Mouse (Mus musculus) MEL (cell line): ENCODE measurements at regions not wholly inside any gene's neighbourhood (a gene's known extent, or its start where the extent isn't known, plus 50 kb on each side); places are given as distances from the start of the nearest gene placed in this dataset.

Source experiments
- DNase-seq: peaks from one replicate; pipeline ENCODE4 v3.0.0; 2011; ENCODE audit warnings: low read depth, low spot score
- H3K27ac ChIP-seq: 2 replicates; pipeline ENCODE4 v1.5.1; 2012; ENCODE audit warnings: low read depth, mild to moderate bottlenecking, control low read depth, low read length, moderate library complexity; ENCODE audit not compliant: control insufficient read depth
- H3K27me3 ChIP-seq, 2 experiments: fragments of 150-350 bp in 1 of 2; sonication (generic) in 1 of 2; 2 replicates each; pipeline ENCODE4 v1.6.1; 2012; ENCODE audit warnings: low read length in 2 of 2, mild to moderate bottlenecking in 2 of 2, improper control_type of control experiment in 1 of 2, moderate library complexity in 1 of 2; ENCODE audit not compliant: insufficient read depth in 2 of 2, control insufficient read depth in 1 of 2
- H3K36me3 ChIP-seq, 2 experiments: 2 replicates each; pipeline ENCODE4 v1.6.1; 2012 to 2014; ENCODE audit warnings: low read length in 2 of 2, improper control_type of control experiment in 1 of 2, inconsistent platforms in 1 of 2, mild to moderate bottlenecking in 1 of 2; ENCODE audit not compliant: insufficient read depth in 2 of 2, control insufficient read depth in 1 of 2
- H3K4me1 ChIP-seq, 2 experiments: fragments of 150-350 bp in 1 of 2; sonication (generic) in 1 of 2; 2 replicates each; pipeline ENCODE4 v1.6.1; 2012; ENCODE audit warnings: low read length in 2 of 2, improper control_type of control experiment in 1 of 2, mild to moderate bottlenecking in 1 of 2; ENCODE audit not compliant: insufficient read depth in 2 of 2, control insufficient read depth in 1 of 2
- H3K4me3 ChIP-seq, 2 experiments: fragments of 150-350 bp in 1 of 2; sonication (generic) in 1 of 2; 2 replicates each; pipeline ENCODE4 v1.5.1; 2012; ENCODE audit warnings: low read depth in 2 of 2, low read length in 2 of 2, mild to moderate bottlenecking in 2 of 2, moderate library complexity in 2 of 2, control low read depth in 1 of 2, improper control_type of control experiment in 1 of 2; ENCODE audit not compliant: control insufficient read depth in 1 of 2, insufficient read depth in 1 of 2
- H3K79me2 ChIP-seq: 2 replicates; pipeline ENCODE4 v1.6.1; 2012; ENCODE audit warnings: mild to moderate bottlenecking, low read length, moderate library complexity; ENCODE audit not compliant: control insufficient read depth, poor library complexity, insufficient read depth
- H3K9ac ChIP-seq: 2 replicates; pipeline ENCODE4 v1.6.1; 2012; ENCODE audit warnings: low read depth, mild to moderate bottlenecking, control low read depth, low read length, moderate library complexity; ENCODE audit not compliant: control insufficient read depth, poor library complexity, severe bottlenecking
- H3K9me3 ChIP-seq: fragments of 150-350 bp; sonication (generic); replicated peaks from 2 replicates; pipeline ENCODE4 v1.6.1; 2012; ENCODE audit warnings: mild to moderate bottlenecking, low read length, improper control_type of control experiment, moderate library complexity; ENCODE audit not compliant: insufficient read depth
- BHLHE40 ChIP-seq: IDR thresholded peaks from 2 replicates; pipeline ENCODE4 v1.6.1; 2012; ENCODE audit warnings: low read depth, mild to moderate bottlenecking, inconsistent platforms, low read length, improper control_type of control experiment, borderline replicate concordance
- ELF1 ChIP-seq: IDR thresholded peaks from 2 replicates; pipeline ENCODE4 v1.6.1; 2014; ENCODE audit warnings: low read depth, mild to moderate bottlenecking, inconsistent platforms, low read length, improper control_type of control experiment, moderate library complexity
- ETS1 ChIP-seq: IDR thresholded peaks from 2 replicates; pipeline ENCODE4 v1.6.1; 2012; ENCODE audit warnings: low read depth, mild to moderate bottlenecking, inconsistent platforms, low read length, improper control_type of control experiment, moderate library complexity
- GABPA ChIP-seq: IDR thresholded peaks from 2 replicates; pipeline ENCODE4 v1.6.1; 2012; ENCODE audit warnings: low read depth, mild to moderate bottlenecking, inconsistent platforms, low read length, improper control_type of control experiment, moderate library complexity
- HCFC1 ChIP-seq: IDR thresholded peaks from 2 replicates; pipeline ENCODE4 v1.6.1; 2012; ENCODE audit warnings: low read depth, mild to moderate bottlenecking, inconsistent platforms, low read length, improper control_type of control experiment, moderate library complexity
- MAFK ChIP-seq: IDR thresholded peaks from 2 replicates; pipeline ENCODE4 v1.6.1; 2011; ENCODE audit warnings: low read depth, mild to moderate bottlenecking, low read length, improper control_type of control experiment, borderline replicate concordance
- MYC ChIP-seq: IDR thresholded peaks from 2 replicates; pipeline ENCODE4 v1.6.1; 2011; ENCODE audit warnings: low read depth, mild to moderate bottlenecking, low read length, improper control_type of control experiment, moderate library complexity
- NELFE ChIP-seq: IDR thresholded peaks from 2 replicates; pipeline ENCODE4 v1.6.1; 2011; ENCODE audit warnings: low read depth, low read length, improper control_type of control experiment
- NRF1 ChIP-seq: IDR thresholded peaks from 2 replicates; pipeline ENCODE4 v1.6.1; 2014; ENCODE audit warnings: low read depth, mild to moderate bottlenecking, inconsistent platforms, low read length, improper control_type of control experiment, moderate library complexity; ENCODE audit not compliant: poor library complexity, insufficient read depth, severe bottlenecking
- RCOR1 ChIP-seq: IDR thresholded peaks from 2 replicates; pipeline ENCODE4 v1.6.1; 2012; ENCODE audit warnings: low read depth, mild to moderate bottlenecking, inconsistent platforms, low read length, improper control_type of control experiment
- SIN3A ChIP-seq: IDR thresholded peaks from 2 replicates; pipeline ENCODE4 v1.6.1; 2012; ENCODE audit warnings: low read length, improper control_type of control experiment, inconsistent platforms
- TAL1 ChIP-seq: IDR thresholded peaks from 2 replicates; pipeline ENCODE4 v1.6.1; 2012; ENCODE audit warnings: mild to moderate bottlenecking, inconsistent platforms, low read length, moderate library complexity, mixed read lengths
- UBTF ChIP-seq: IDR thresholded peaks from 2 replicates; pipeline ENCODE4 v1.6.1; 2012; ENCODE audit warnings: low read depth, mild to moderate bottlenecking, inconsistent platforms, low read length, improper control_type of control experiment, moderate library complexity, borderline replicate concordance; ENCODE audit not compliant: insufficient read depth
- ZKSCAN1 ChIP-seq: IDR thresholded peaks from 2 replicates; pipeline ENCODE4 v1.6.1; 2012; ENCODE audit warnings: low read depth, mild to moderate bottlenecking, inconsistent platforms, low read length, improper control_type of control experiment, moderate library complexity

GRCm38 (mm10) chrX:77387271-77387670, 123.5 kb upstream of the Tbl1x start:
- Histone ChIP-seq H3K79me2 (no peaks in the 10 kb centered on the region), H3K9ac (no peak overlapping the region), H3K9me3 (no peaks in the 10 kb centered on the region), H3K27ac (no peak overlapping the region), H3K27me3 (no peaks in the 10 kb centered on the region), H3K4me3 (no peak overlapping the region), H3K36me3 (no peaks in the 10 kb centered on the region), H3K4me1 (no peaks in the 10 kb centered on the region)
- TF ChIP-seq MAFK = no peak
- TF ChIP-seq RCOR1 = no peak
- TF ChIP-seq GABPA = no peak
- TF ChIP-seq NRF1 = no peak
- no peak for TF ChIP-seq UBTF
- TF ChIP-seq HCFC1 = no peak
- TF ChIP-seq BHLHE40 = no peak
- no peak for TF ChIP-seq SIN3A
- TF ChIP-seq NELFE = no peak
- no peak for TF ChIP-seq ZKSCAN1
- TF ChIP-seq ETS1 = no peak
- no peak for DNase-seq

- Histone ChIP-seq H3K4me1 (peaks cover 0 to 2% of the 10 kb centered on the region in 2 experiments; a peak in 1 of 4 replicates), H3K79me2 (no peaks in the 10 kb centered on the region), H3K36me3 (no peaks in the 10 kb centered on the region), H3K9me3 (no peaks in the 10 kb centered on the region), H3K27ac (no peak overlapping the region), H3K27me3 (no peaks in the 10 kb centered on the region), H3K4me3 (no peak overlapping the region), H3K9ac (no peak overlapping the region)
- DNase-seq = no peak
- TF ChIP-seq TAL1 (no peak), MYC (no peak), ELF1 (no peak), NRF1 (no peak)
These were observed 118.9 kb upstream of the Tbl1x start for GRCm38 (mm10) chrX:77391760-77392446.
